Mouse (Mus musculus) ovary, postnatal 14 days (tissue): ENCODE data around the gene Slc1a3.

Experiments
- DNase-seq: peaks from one replicate; pipeline ENCODE4 v3.0.0; 2022; ENCODE audit warnings: low spot score

The Slc1a3 gene

DNA sequence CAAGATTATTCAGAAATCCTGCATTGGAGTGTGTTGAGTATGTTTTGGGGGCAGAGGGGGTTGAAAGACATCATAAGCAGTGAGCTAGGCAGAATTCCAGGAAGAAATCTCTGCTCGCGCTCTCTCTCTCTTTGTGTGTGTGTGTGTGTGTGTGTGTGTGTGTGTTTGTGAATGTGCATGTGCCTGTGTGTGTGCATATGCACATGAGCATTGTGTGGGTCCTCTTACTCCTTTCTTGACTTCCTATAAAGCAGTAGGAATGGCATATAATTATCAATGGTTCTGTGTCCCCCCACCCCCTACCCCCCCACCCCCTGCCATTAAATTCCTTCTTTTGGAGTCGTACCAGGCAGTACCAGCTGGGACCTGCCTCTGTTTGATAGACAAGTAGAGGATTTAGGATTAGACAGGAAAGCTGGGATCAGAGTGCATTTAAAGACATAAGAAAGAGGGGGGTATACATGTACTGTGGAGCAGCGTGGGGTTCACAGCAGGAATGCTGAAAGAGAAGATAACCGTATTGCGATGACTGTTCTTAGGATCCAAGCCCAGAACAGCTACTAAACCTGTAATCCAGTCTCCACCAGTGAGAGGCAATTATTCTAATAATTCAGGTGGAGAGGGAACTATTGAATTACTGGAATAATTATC is 104.9 kb downstream of the Slc1a3 start:
- no peak for DNase-seq

DNA sequence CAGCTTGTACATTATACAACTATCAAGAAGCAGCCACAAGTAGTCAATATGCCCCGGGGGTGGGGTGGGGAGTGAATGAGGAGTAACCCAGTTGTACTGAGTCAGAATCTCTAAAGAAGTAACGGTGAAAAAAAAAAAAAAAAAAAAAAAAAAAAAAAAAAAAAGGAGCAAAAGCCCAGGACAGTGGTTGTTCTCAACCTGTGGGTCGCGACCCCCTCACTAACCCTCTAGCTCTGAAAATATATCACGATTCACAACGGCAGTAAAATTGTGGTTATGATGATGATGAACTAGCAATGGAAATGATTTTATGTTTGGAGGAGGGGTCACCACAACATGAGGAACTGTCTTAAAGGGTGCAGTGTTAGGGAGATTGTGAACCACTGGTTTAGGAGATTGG is 108.2 kb downstream of the Slc1a3 start:
- DNase-seq = no peak

DNA sequence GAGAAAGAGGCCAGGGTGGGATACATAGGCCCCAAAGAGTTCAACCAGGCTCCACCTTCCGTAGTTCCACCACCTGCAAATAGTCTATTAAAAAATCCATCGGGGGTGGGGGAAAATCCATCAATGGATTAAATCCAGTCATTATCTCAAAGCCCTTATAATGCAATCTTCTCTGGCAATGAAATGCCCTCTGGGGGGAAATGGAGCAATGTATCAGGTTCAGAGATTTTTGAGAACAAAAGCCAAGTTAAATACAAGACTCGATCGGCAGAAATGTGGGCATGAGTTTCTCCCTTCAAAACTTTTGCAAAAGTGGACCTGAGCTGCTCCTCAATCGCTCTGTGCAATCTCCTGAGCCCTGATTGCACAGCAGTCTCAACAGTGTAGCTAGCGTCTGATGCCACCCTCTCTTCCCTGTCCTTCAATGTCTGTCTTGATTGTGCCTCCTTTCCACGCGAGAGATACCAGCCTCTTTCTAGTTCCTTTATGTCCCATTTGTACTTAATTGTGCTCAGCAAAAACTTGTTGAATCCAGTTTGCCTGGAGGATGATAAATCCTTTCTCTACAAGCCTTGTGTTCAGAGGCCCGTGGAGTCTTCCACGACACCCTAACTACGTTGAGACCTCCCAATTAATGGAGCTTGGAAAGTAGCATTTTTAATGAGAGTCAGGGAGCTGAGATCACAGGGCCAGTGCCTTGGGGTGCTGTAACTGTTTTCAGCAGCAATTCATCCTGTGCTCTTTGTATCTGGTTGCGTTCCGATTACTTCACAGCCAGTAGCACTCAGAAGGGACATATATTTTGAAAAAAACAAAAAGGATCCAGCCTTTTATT is 109.0 kb downstream of the Slc1a3 start:
- DNase-seq = no peak

DNA sequence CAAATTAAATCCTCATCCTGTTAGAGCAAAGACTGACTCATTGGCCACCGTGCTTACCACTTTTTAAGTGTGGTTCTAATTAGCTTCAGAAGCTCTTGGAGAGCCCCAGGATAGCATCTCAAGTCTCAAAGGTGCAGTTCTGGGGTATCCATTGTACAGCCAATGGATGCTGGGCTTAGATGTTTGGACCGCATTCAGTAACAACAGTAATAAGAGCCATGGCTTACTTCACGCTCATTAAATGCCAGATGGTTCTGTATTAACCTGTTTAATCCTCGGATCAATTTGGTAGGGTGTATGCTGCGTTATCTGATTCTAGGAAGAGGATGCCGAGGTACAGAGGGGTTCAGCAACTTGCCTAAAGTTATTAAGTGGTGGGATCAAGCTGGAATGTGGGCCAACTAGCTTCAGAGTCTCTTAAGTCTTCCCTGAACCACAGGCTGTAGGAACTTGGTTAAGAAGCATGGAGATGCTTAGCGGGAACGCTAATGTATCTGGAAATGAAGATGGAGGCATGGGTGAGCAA is 114.1 kb downstream of the Slc1a3 start:
- no peak for DNase-seq

DNA sequence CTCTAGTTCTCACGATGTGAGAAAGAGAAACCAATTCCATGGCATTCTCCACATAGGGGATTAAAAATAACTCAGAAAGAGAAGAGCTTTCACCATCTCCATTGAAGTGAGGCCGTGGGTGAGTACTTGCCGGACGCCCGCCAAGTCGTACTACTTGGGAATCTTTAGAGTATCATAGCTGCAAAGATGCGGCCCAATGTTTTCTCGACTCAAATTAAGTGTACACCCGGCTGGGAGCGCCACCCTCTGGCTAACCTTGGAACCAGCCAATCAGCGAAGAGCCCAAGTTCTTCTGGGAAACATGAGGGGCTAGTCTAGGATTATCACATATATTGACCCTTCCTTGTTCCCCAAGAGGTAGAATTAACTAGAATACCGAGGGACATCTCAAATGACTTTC is 115.3 kb downstream of the Slc1a3 start:
- no peak for DNase-seq

DNA sequence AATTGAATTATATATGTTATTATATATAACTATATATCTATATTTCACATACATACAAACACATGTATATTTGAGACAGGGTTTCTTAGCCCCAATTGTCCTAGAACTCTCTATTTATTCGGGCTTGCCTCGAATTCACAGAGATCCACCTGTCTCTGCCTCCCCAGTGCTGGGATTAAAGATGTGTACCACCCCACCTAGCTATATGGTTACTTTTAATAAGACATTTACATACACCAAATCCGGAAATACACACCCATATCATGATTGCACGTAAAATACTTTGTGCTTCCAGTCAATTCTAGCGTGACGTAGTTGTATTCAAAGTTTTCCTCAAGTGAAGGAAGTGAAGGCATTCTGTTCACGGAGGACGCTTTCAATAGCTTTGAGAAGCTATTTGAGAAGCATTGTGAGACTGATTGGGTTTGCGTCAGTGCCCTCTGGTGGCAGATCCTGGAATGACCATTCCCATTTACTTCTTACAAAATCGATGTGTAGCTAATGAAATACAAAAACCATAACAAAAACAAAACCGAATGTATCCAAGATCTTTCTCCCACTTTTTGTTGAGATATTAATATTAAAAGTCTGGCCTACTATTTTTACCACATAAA is 121.0 kb downstream of the Slc1a3 start:
- DNase-seq = peak; percentile 43

- no peak for DNase-seq
These were observed 122.5 kb downstream of the Slc1a3 start for GRCm38 (mm10) chr15:8588065-8588464.

GRCm38 (mm10) chr15:8586822-8587281 is 123.7 kb downstream of the Slc1a3 start:
- DNase-seq = no peak
